In the genomic region with DNA sequence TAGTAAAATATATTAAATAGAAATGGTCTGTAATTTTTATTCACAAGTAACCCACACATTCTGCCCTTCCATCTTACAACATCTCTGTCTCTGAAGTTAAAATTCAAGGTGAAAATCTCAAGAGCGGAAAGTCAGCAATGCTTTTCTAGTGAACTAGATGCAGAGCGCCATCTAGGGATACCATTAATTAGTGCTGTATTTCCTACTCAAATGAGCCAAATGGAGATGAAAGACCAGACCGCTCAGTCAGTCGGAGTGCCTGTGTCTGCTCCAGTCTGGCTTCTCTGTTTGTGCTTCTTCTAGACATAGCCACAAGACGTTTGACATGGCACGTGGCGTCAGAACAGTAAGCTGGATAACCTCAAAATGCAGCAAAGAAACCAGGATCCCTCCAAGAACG, we compare ENCODE assay signal across 11 mouse cellular contexts. TPM values are rescaled to one million over a fixed set of nuclear protein-coding genes. Genes with fewer than 3 reads are reported as not detected.
DNase-seq lines count a peak whose midpoint lies in the region; ATAC-seq lines count a peak whose summit lies in the region.
"Had no signal": no experiment of that assay in that cellular context is flagged by ENCODE, and none has a peak within 500 bp of the region (broad histone marks: within the 10 kb centered on the region; RNA-seq: fewer than 3 reads in every experiment).

No protein-coding gene starts in this region.

- 35% methylated on average over 8 of the region's 8 CpGs for WGBS in hindbrain, embryonic 10.5 days
- 39% methylated on average over 8 of the region's 8 CpGs for WGBS in hindbrain, embryonic 12.5 days

- peaks cover 6% of the 10 kb centered on the region; the same call in 1 of the 2 replicates for H3K4me1 ChIP-seq in hindbrain, embryonic 10.5 days (replicated peaks)
- H3K4me1 ChIP-seq in hindbrain, embryonic 12.5 days: no peaks in the 10 kb centered on the region
- H3K4me1 ChIP-seq: embryonic facial prominence, embryonic 12.5 days; limb, embryonic 15.5 days had no signal

- no peaks in the 10 kb centered on the region for H3K27me3 ChIP-seq in hindbrain, embryonic 10.5 days (ENCODE audit: insufficient read depth, poor library complexity, severe bottlenecking)
- H3K27me3 ChIP-seq in hindbrain, embryonic 12.5 days: no peaks in the 10 kb centered on the region
- H3K27me3 ChIP-seq: embryonic facial prominence, embryonic 12.5 days; limb, embryonic 15.5 days had no signal

- no peaks in the 10 kb centered on the region for H3K36me3 ChIP-seq in hindbrain, embryonic 10.5 days
- H3K36me3 ChIP-seq in hindbrain, embryonic 12.5 days: no peaks in the 10 kb centered on the region
- H3K36me3 ChIP-seq: embryonic facial prominence, embryonic 12.5 days; limb, embryonic 15.5 days had no signal

- no peaks in the 10 kb centered on the region for H3K9me3 ChIP-seq in hindbrain, embryonic 10.5 days
- H3K9me3 ChIP-seq in hindbrain, embryonic 12.5 days (replicated peaks): no peaks in the 10 kb centered on the region
- H3K9me3 ChIP-seq: embryonic facial prominence, embryonic 12.5 days; limb, embryonic 15.5 days had no signal

- H3K4me3 ChIP-seq in hindbrain, embryonic 10.5 days: no peak overlapping the region
- no peak overlapping the region for H3K4me3 ChIP-seq in hindbrain, embryonic 12.5 days
- H3K4me3 ChIP-seq: embryonic facial prominence, embryonic 12.5 days; limb, embryonic 15.5 days had no signal

- peak; percentile 8 for DNase-seq in hindbrain, embryonic 10.5 days (ENCODE audit: low spot score)
- peak; percentile 49 to 72 for DNase-seq in CD8-positive naive resting alpha-beta T cell, adult 2 months (ENCODE audit: low read depth in 2 of 2, low spot score in 2 of 2)
- peak; percentile 18 for DNase-seq in adrenal gland, adult 2 months
- peak; percentile 56 for DNase-seq in forelimb bud, embryonic 11.5 days (ENCODE audit: low read depth, low spot score)
- peak; percentile 50 to 70 for DNase-seq in left cerebral cortex, adult 18-20 months (ENCODE audit: low spot score in 2 of 2)
- no peak for DNase-seq in c-Kit-positive CD71-positive TER-119-positive erythroid progenitor cells, embryonic 14.5 days (ENCODE audit: low spot score)

- no peak overlapping the region for H3K9ac ChIP-seq in hindbrain, embryonic 12.5 days
- H3K9ac ChIP-seq: embryonic facial prominence, embryonic 12.5 days; limb, embryonic 15.5 days had no signal

- H3K4me2 ChIP-seq in hindbrain, embryonic 12.5 days (replicated peaks): no peak overlapping the region
- H3K4me2 ChIP-seq: embryonic facial prominence, embryonic 12.5 days; limb, embryonic 15.5 days had no signal

- ATAC-seq in hindbrain, embryonic 12.5 days (ENCODE audit: low FRiP score): no peak
- peak; percentile 79; the same call in 1 of the 2 replicates for ATAC-seq in neutrophil, adult 5-6 weeks (ENCODE audit: extremely low read depth, insufficient number of reproducible peaks, low FRiP score, poor library complexity, severe bottlenecking)

- no peak overlapping the region for H3K27ac ChIP-seq in hindbrain, embryonic 10.5 days
- H3K27ac ChIP-seq in hindbrain, embryonic 12.5 days: no peak overlapping the region
- H3K27ac ChIP-seq: embryonic facial prominence, embryonic 12.5 days; limb, embryonic 15.5 days had no signal

RNA-seq across cellular contexts. Expression of a gene that starts 44.6 kb away (rescaled TPM):
- not detected in 2 replicates for polyA plus RNA-seq in hindbrain, embryonic 10.5 days (2016; fragmentation: Nextera tagmentation; extraction: Ambion mirVana)
- not detected in 2 replicates for polyA plus RNA-seq in hindbrain, embryonic 12.5 days (2016; fragmentation: Nextera tagmentation; extraction: Ambion mirVana)
- under 1 TPM; 0.40 to 0.93 TPM for total RNA-seq in adrenal gland, adult 2 months (2021)
- polyA plus RNA-seq in adrenal gland, adult 2 months (2012; rRNA removed): not detected in 2 replicates
- total RNA-seq in left cerebral cortex, adult 18-20 months (2021): under 1 TPM in 1 of 2 experiments, not detected in 1; 0.21 TPM
- 1.0 and 1.2 TPM in 2 replicates for total RNA-seq in neutrophil, adult 5-6 weeks (2017)
- polyA plus RNA-seq: embryonic facial prominence, embryonic 12.5 days; testis, adult 2 months had no signal
